Mouse (Mus musculus) liver, postnatal 0 days (tissue): ENCODE data around the gene Dock10.

Experiments used
- CTCF ChIP-seq: sonication (generic); IDR thresholded peaks from 2 replicates; pipeline ENCODE4 v1.5.1; 2016; ENCODE audit warnings: antibody characterized with exemption, low read depth
- EP300 ChIP-seq: IDR thresholded peaks from 2 replicates; pipeline ENCODE4 v1.6.1; 2016; ENCODE audit warnings: antibody characterized with exemption, low read depth, mild to moderate bottlenecking

DNA sequence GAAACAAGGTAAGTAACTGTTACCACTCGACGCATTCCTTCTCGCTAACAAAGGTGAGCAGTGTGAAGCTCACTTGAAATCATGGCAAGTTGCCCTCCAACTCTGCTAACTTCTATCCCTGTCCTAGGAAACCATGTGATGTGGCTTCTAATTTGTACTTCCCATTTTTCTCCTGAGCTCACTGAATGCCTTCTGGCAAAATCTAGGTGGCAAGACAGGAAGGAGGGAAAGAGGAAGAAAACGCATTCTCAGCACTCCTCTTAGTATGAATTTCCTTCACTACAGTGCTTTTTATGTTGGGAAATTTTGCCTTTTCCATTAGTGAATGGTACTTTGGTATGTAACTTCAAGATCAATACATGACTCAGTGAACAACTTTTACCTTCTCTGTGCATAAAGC lies 131.5 kb downstream of the Dock10 start:
- no peak for TF ChIP-seq CTCF
- no peak for TF ChIP-seq EP300
